Mouse (Mus musculus) limb, embryonic 10.5 days (tissue): ENCODE measurements around the gene Riox1. TPM values are rescaled to one million over a fixed set of nuclear protein-coding genes. Genes with fewer than 3 reads are reported as not detected.

Experiments
- DNase-seq: peaks from one replicate; pipeline ENCODE4 v3.0.0-alpha.2; 2017; ENCODE audit warnings: low spot score
- H3K27ac ChIP-seq: fragments of 300-500 bp; sonication (generic); 2 replicates; pipeline ENCODE4 v1.5.1; 2016; ENCODE audit warnings: mild to moderate bottlenecking
- H3K27me3 ChIP-seq: fragments of 300-500 bp; sonication (generic); 2 replicates; pipeline ENCODE4 v1.6.1; 2016; ENCODE audit warnings: low read depth, mild to moderate bottlenecking; ENCODE audit not compliant: poor library complexity, severe bottlenecking
- H3K36me3 ChIP-seq: fragments of 300-500 bp; sonication (generic); 2 replicates; pipeline ENCODE4 v1.6.1; 2016; ENCODE audit warnings: mild to moderate bottlenecking, moderate library complexity
- H3K4me1 ChIP-seq: fragments of 300-500 bp; sonication (generic); 2 replicates; pipeline ENCODE4 v1.6.1; 2016
- H3K4me3 ChIP-seq: fragments of 300-500 bp; sonication (generic); 2 replicates; pipeline ENCODE4 v1.5.1; 2016; ENCODE audit warnings: mild to moderate bottlenecking, moderate library complexity
- H3K9me3 ChIP-seq: fragments of 300-500 bp; sonication (generic); replicated peaks from 2 replicates; pipeline ENCODE4 v1.6.1; 2016; ENCODE audit warnings: mild to moderate bottlenecking
- WGBS: fragments of 180-500 bp; shearing (Covaris S2); methylation state at CpG from one replicate; pipeline ENCODE4 v1.1.7; 2016; 5-methylcytosine and 5-hydroxymethylcytosine counted together
- polyA plus RNA-seq: library from polyadenylated mRNA; unstranded; fragments of >200 nt; fragmentation: Nextera tagmentation; extraction: Ambion mirVana; gene quantifications from 2 replicates; pipeline ENCODE4 v1.2.1, GENCODE M21; 2016

Gene Riox1
- polyA plus RNA-seq, 1 experiment from 2014 or later, result 18.5 TPM

- no peak for DNase-seq
- Histone ChIP-seq H3K4me3 (no peak overlapping the region), H3K9me3 (no peaks in the 10 kb centered on the region), H3K4me1 (no peaks in the 10 kb centered on the region), H3K27me3 (no peaks in the 10 kb centered on the region), H3K27ac (no peak overlapping the region), H3K36me3 (no peaks in the 10 kb centered on the region)
- WGBS, result 77% methylated on average over 3 of the region's 3 CpGs
Observed at GRCm38 (mm10) chr12:84000418-84000817, 50.0 kb downstream of the Riox1 start.

Other genes starting within 250 kb of the Riox1 start
- gene Papln, start 187.0 kb upstream of the Riox1 start, polyA plus RNA-seq, result 0.11 TPM in 2 replicates
- 32.7 and 37.4 TPM in 2 replicates for gene Numb, start 28.7 kb upstream of the Riox1 start, polyA plus RNA-seq
- not detected in 2 replicates for gene Heatr4, start 34.2 kb downstream of the Riox1 start, polyA plus RNA-seq
- 14.0 and 15.1 TPM in 2 replicates for gene Acot2, start 37.3 kb downstream of the Riox1 start, polyA plus RNA-seq
- gene Acot1, start 58.9 kb downstream of the Riox1 start, polyA plus RNA-seq, result 20.9 and 27.7 TPM in 2 replicates
- gene Acot4, start 87.8 kb downstream of the Riox1 start, polyA plus RNA-seq, result 0.15 and 0.16 TPM in 2 replicates
- gene Gm49366, start 88.3 kb downstream of the Riox1 start, polyA plus RNA-seq, result not detected in 2 replicates
- gene Acot3, start 101.5 kb downstream of the Riox1 start, polyA plus RNA-seq, result 0.26 and 0.28 TPM in 2 replicates
- gene Acot5, start 118.7 kb downstream of the Riox1 start, polyA plus RNA-seq, result not detected in 2 replicates
- gene Acot6, start 150.0 kb downstream of the Riox1 start, polyA plus RNA-seq, result 0.48 and 0.73 TPM in 2 replicates
- gene Dnal1, start 163.8 kb downstream of the Riox1 start, polyA plus RNA-seq, result 3.7 and 4.9 TPM in 2 replicates
- gene Pnma1, start 197.9 kb downstream of the Riox1 start, polyA plus RNA-seq, result 1.2 TPM in 2 replicates